Mouse (Mus musculus): ENCODE measurements around the gene Naa38. TPM values are rescaled to one million over a fixed set of nuclear protein-coding genes. Genes with fewer than 3 reads are reported as not detected.
A peak's percentile ranks its signal among the peaks of the same experiment; 100 is the strongest.
"Not testable (repeated sequence)": the region's sequence is repeated elsewhere in the genome, so short reads cannot be mapped to it uniquely, and the experiment has no call there.

Gene Naa38
- polyA plus RNA-seq, 1 experiment from 2014 or later: 105 TPM

- no peaks in the 10 kb centered on the region for H3K4me1 ChIP-seq
- 88% methylated on average over 3 of the region's 3 CpGs for WGBS
- H3K27ac ChIP-seq: no peak overlapping the region
- no peak overlapping the region for H3K4me2 ChIP-seq (replicated peaks)
- no peak overlapping the region for H3K9ac ChIP-seq
- no peak for ATAC-seq (ENCODE audit: low FRiP score, low read depth)
- H3K9me3 ChIP-seq: no peaks in the 10 kb centered on the region
- H3K36me3 ChIP-seq: peaks cover 7% of the 10 kb centered on the region; the same call in 1 of the 2 replicates
- no peaks in the 10 kb centered on the region for H3K27me3 ChIP-seq (replicated peaks)
- H3K4me3 ChIP-seq: no peak overlapping the region
Measured at GRCm38 (mm10) chr11:69379600-69379999, 15.7 kb upstream of the Naa38 start.

DNA sequence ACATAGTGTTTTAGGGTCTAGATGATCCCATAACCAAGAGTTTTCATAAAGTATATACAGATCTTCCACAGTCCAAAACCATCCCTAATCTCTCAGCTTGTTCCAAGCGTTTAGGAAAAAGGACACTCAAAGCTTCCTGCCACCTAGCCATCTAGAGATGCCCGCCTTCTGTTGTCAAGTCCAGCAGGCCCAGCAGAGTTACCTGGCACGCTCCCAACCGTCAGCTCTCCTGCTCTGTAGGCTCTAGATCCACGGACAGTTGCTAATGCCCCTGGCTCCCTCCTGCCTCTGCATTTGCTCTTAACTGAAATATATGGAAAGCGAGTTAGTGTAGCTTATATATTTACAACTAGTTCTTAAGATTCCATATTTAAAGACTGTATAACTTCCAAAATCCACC lies 13.9 kb upstream of the Naa38 start:
- Histone ChIP-seq H3K4me2 (replicated peaks) (no peak overlapping the region), H3K4me3 (no peak overlapping the region), H3K27ac (no peak overlapping the region), H3K4me1 (no peaks in the 10 kb centered on the region), H3K9me3 (no peaks in the 10 kb centered on the region), H3K9ac (no peak overlapping the region), H3K27me3 (replicated peaks) (no peaks in the 10 kb centered on the region), H3K36me3 (peaks cover 7% of the 10 kb centered on the region; the same call in 1 of the 2 replicates)
- no peak for ATAC-seq (ENCODE audit: low FRiP score, low read depth)
- WGBS: 85% methylated on average over 6 of the region's 6 CpGs

DNA sequence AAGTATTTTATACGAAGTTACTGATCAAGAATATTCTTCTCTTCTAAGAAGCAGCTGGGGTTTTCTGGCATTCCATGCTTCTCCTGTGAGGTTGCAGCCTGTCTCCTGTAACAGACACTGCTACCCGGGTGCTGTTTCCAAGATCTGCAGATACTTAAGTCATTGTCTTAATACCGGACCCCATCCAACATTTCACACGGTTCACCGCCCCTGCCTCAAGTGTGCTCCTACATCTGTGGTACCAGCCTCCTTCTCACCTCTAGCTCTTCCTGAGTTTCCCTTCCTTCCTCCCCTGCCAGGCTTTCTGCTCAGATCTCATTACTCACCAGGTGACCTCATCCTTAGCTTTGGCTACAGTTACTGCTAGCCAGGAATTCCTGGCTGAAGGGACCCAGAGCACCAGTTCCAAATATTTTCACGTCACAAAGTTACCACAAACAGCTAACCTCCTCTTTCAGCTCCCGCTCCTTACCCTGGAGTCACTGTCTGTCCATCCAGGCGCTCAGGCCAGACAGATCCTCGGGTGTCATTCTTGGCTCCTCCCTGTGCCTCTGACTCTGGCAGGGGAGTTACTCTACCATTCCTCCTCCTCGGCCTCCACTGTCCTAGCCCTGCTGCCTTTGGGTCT lies 12.7 kb upstream of the Naa38 start:
- no peak for ATAC-seq (ENCODE audit: low FRiP score, low read depth)
- no peaks in the 10 kb centered on the region for H3K9me3 ChIP-seq
- H3K27me3 ChIP-seq (replicated peaks): no peaks in the 10 kb centered on the region
- H3K4me1 ChIP-seq: no peaks in the 10 kb centered on the region
- 72% methylated on average over 10 of the region's 10 CpGs for WGBS
- no peak overlapping the region for H3K27ac ChIP-seq
- H3K4me2 ChIP-seq (replicated peaks): no peak overlapping the region
- H3K9ac ChIP-seq: no peak overlapping the region
- H3K4me3 ChIP-seq: no peak overlapping the region
- peaks cover 7% of the 10 kb centered on the region; the same call in 1 of the 2 replicates for H3K36me3 ChIP-seq

DNA sequence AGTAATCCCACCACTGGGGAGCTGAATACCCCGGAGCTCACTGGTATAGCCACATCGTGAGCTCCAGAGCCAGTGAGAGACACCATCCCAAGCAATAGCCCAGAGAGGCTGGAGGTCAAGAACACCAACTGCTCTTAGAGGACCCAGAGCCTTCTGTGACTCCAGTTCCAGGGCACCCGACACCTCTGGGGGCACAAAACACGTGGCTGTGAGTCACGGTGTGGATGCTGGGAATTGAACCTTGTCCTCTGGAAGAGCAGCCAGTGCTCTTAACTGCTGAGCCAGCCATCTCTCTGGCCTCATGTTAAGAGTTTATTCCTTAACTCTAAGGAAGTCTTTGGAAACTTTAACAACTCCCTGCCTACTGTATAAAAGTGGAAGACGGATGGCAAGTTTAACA lies 10.3 kb upstream of the Naa38 start:
- Histone ChIP-seq H3K27ac (no peak overlapping the region), H3K9ac (no peak overlapping the region), H3K4me1 (no peaks in the 10 kb centered on the region), H3K36me3 (no peaks in the 10 kb centered on the region), H3K9me3 (no peaks in the 10 kb centered on the region), H3K27me3 (replicated peaks) (no peaks in the 10 kb centered on the region), H3K4me3 (no peak overlapping the region), H3K4me2 (replicated peaks) (no peak overlapping the region)
- 88% methylated on average over 6 of the region's 6 CpGs for WGBS
- no peak for ATAC-seq (ENCODE audit: low FRiP score, low read depth)

DNA sequence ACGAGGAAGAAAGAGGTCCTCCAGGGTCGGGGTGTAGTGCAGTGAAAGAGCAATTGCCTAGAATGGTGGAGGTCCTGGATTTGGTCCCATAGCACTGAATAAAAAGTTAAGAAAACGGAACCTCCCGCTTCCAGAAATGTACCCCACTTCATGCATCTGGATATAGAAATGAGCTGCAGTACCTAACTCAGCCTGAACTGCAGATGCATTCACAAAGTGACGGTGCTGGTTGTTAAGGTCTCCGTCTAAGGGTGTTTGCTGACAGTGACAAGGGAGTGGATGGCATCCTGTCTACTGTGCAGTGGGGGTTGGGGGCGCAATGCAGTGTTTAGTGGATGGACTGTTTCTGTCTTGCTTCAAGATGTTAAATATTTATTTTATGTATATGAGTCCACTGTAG lies 8.5 kb upstream of the Naa38 start:
- H3K4me2 ChIP-seq (replicated peaks): no peak overlapping the region
- H3K9ac ChIP-seq: no peak overlapping the region
- H3K27me3 ChIP-seq (replicated peaks): no peaks in the 10 kb centered on the region
- H3K27ac ChIP-seq: no peak overlapping the region
- H3K4me3 ChIP-seq: no peak overlapping the region
- no peaks in the 10 kb centered on the region for H3K4me1 ChIP-seq
- WGBS: 85% methylated on average over 7 of the region's 7 CpGs
- no peaks in the 10 kb centered on the region for H3K9me3 ChIP-seq
- ATAC-seq (ENCODE audit: low FRiP score, low read depth): no peak
- no peaks in the 10 kb centered on the region for H3K36me3 ChIP-seq

DNA sequence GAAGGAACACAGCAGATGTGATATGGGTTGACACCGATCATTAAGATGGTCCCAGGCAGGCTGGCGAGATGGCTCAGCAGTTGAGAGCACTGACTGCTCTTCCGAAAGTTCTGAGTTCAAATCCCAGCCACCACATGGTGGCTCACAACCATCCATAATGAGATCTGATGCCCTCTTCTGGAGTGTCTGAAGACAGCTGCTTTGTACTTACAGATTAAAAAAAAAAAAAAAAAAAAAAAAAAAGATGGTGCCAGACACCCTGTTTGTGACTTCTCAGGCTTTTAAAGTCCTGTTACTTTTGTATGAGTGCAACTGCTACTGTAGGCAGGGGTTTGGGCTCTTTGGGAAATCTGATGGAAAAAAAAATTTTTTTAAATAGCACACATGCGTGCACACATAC lies 6.6 kb upstream of the Naa38 start:
- Histone ChIP-seq H3K4me2 (replicated peaks) (no peak overlapping the region), H3K36me3 (peaks cover 3% of the 10 kb centered on the region; the same call in 1 of the 2 replicates), H3K27me3 (replicated peaks) (no peaks in the 10 kb centered on the region), H3K4me1 (no peaks in the 10 kb centered on the region), H3K4me3 (no peak overlapping the region), H3K9me3 (no peaks in the 10 kb centered on the region), H3K27ac (no peak overlapping the region), H3K9ac (no peak overlapping the region)
- 98% methylated on average over 4 of the region's 4 CpGs for WGBS
- no peak for ATAC-seq (ENCODE audit: low FRiP score, low read depth)

GRCm38 (mm10) chr11:69389531-69390399 lies 5.5 kb upstream of the Naa38 start:
- 63% methylated on average over 14 of the region's 14 CpGs for WGBS
- Histone ChIP-seq H3K27ac (no peak overlapping the region), H3K36me3 (peaks cover 3% of the 10 kb centered on the region; the same call in 1 of the 2 replicates), H3K4me2 (replicated peaks) (0 out of 2 replicates have a peak overlapping the region, but pooled peaks have one; percentile 9), H3K27me3 (replicated peaks) (no peaks in the 10 kb centered on the region), H3K9me3 (no peaks in the 10 kb centered on the region), H3K9ac (no peak overlapping the region), H3K4me1 (peaks cover 4% of the 10 kb centered on the region), H3K4me3 (no peak overlapping the region)
- no peak for ATAC-seq (ENCODE audit: low FRiP score, low read depth)

GRCm38 (mm10) chr11:69390400-69391034 lies 4.8 kb upstream of the Naa38 start:
- Histone ChIP-seq H3K9ac (no peak overlapping the region), H3K9me3 (no peaks in the 10 kb centered on the region), H3K4me2 (replicated peaks) (0 out of 2 replicates have a peak overlapping the region, but pooled peaks have one; percentile 9), H3K27ac (no peak overlapping the region), H3K4me3 (no peak overlapping the region), H3K27me3 (replicated peaks) (no peaks in the 10 kb centered on the region), H3K4me1 (peaks cover 4% of the 10 kb centered on the region), H3K36me3 (peaks cover 3% of the 10 kb centered on the region; the same call in 1 of the 2 replicates)
- 54% methylated on average over 10 of the region's 10 CpGs for WGBS
- no peak for ATAC-seq (ENCODE audit: low FRiP score, low read depth)

- Histone ChIP-seq H3K4me3 (peak overlapping the region; percentile 73), H3K36me3 (peaks cover 11% of the 10 kb centered on the region), H3K9ac (peak overlapping the region; percentile 82), H3K4me2 (replicated peaks) (peak overlapping the region; percentile 79), H3K4me1 (peaks cover 32% of the 10 kb centered on the region)
- H3K9me3 ChIP-seq; ATAC-seq (ENCODE audit: low FRiP score, low read depth); H3K27ac ChIP-seq; H3K27me3 ChIP-seq (replicated peaks): not testable (repeated sequence)
- 2% methylated on average over 31 of the region's 31 CpGs for WGBS
Measured at GRCm38 (mm10) chr11:69394591-69395167, 608 bp upstream of the Naa38 start.

DNA sequence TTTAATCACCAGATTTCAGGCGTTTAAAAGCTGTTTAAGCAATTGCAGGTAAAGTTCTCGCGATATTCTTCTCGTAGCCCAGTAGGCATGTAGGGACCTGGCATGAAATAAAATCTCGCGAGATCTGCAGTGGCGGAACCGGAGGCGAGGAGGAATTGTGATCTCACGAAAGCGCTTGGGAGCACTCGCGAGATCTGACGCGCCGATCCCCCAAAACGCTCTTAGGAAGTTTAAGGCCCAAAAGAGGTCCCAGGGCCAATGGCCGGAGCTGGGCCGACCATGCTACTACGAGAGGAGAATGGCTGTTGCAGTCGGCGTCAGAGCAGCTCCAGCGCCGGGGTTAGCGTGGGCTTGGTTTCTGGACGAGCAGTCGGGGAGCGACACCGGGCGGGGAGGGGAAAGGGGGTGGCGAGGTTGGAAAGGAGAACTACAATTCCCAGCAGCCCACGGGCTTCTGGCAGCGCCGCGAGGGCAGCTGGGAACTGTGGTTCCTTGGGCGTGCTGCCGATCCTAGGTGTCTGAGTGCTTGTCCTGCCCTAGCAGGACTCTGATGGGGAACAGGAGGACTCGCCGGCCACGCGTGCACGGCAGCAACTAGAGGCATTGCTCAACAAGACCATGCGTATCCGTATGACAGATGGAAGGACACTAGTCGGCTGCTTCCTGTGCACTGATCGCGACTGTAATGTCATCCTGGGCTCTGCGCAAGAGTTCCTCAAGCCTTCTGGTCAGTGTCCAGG lies 517 bp downstream of the Naa38 start:
- H3K9ac ChIP-seq: peak overlapping the region; percentile 82
- under 1% methylated on average over 48 of the region's 48 CpGs for WGBS

DNA sequence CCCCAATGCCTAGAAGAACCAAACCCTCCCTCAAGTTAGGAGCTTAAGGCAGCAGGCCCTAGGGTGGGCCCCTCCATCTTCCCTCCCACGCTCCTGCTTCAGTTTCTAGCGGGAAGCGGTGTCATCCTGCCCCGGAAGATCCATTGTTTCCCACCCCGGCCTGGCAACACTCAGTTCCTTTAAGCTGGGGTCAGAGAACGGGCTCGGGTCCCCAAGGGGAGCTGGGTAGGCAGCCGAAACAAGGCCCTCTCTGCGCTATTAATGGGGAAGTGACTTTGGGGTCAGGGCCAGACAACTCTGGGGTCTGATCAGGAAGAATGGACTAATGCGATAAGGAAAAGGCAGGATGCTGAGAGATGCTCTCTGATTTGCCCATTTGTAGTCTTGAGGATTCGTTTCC lies 1.5 kb downstream of the Naa38 start:
- Histone ChIP-seq H3K4me3 (peak overlapping the region; percentile 73; the same call in 1 of the 2 replicates), H3K4me2 (replicated peaks) (peak overlapping the region; percentile 79), H3K27ac (no peak overlapping the region), H3K4me1 (peaks cover 42% of the 10 kb centered on the region), H3K36me3 (peaks cover 32% of the 10 kb centered on the region), H3K9ac (peak overlapping the region; percentile 82), H3K9me3 (no peaks in the 10 kb centered on the region), H3K27me3 (replicated peaks) (peaks cover 17% of the 10 kb centered on the region)
- 26% methylated on average over 11 of the region's 11 CpGs for WGBS
- ATAC-seq (ENCODE audit: low FRiP score, low read depth): no peak

More for the DNA sequence above, 517 bp downstream of the Naa38 start:
- Histone ChIP-seq H3K4me3 (peak overlapping the region; percentile 73), H3K36me3 (peaks cover 22% of the 10 kb centered on the region), H3K4me2 (replicated peaks) (peak overlapping the region; percentile 79), H3K27me3 (replicated peaks) (peaks cover 15% of the 10 kb centered on the region), H3K27ac (peak overlapping the region; percentile 85; the same call in 1 of the 2 replicates), H3K9me3 (no peaks in the 10 kb centered on the region), H3K4me1 (peaks cover 38% of the 10 kb centered on the region)
- ATAC-seq (ENCODE audit: low FRiP score, low read depth): peak; percentile 86

All from neural tube, embryonic 12.5 days (tissue).